Mouse (Mus musculus): ENCODE data around the gene Sh3pxd2a.

GRCm38 (mm10) chr19:47387887-47388286 lies 76.3 kb downstream of the Sh3pxd2a start:
- TF ChIP-seq EP300 (IDR thresholded peaks at IDR 0.05; ENCODE audit: low read depth in 1 of 2, low read length in 2 of 2), result no peak
- no peak for TF ChIP-seq TAL1 (IDR thresholded peaks at IDR 0.05; ENCODE audit: low read length)
- no peak for TF ChIP-seq UBTF (IDR thresholded peaks at IDR 0.05; ENCODE audit: borderline replicate concordance, insufficient read depth, low read depth, low read length)
- no peak for TF ChIP-seq CHD1 (IDR thresholded peaks at IDR 0.05; ENCODE audit: low read depth, low read length)
- TF ChIP-seq ZC3H11A (IDR thresholded peaks at IDR 0.05; ENCODE audit: low read depth, low read length), result no peak
- no peak for TF ChIP-seq POLR2A (IDR thresholded peaks at IDR 0.05; ENCODE audit: control insufficient read depth in 1 of 2, insufficient read depth in 1 of 2, low read depth in 1 of 2, low read length in 2 of 2, poor library complexity in 1 of 2)
- TF ChIP-seq ZMIZ1 (IDR thresholded peaks at IDR 0.05; ENCODE audit: low read depth, low read length), result no peak
- no peak for TF ChIP-seq USF2 (IDR thresholded peaks at IDR 0.05; ENCODE audit: borderline replicate concordance in 1 of 2, insufficient read depth in 1 of 2, low read depth in 1 of 2, low read length in 2 of 2)
- TF ChIP-seq CTCF (IDR thresholded peaks at IDR 0.05 in 2 of 3, conservative IDR thresholded peaks at IDR 0.05 in 1 of 3; ENCODE audit: control insufficient read depth in 1 of 3, insufficient read depth in 1 of 3, low read depth in 2 of 3, low read length in 3 of 3, poor library complexity in 1 of 3, severe bottlenecking in 1 of 3), result no peak
- TF ChIP-seq MAZ (IDR thresholded peaks at IDR 0.05; ENCODE audit: low read depth, low read length), result no peak
- no peak for TF ChIP-seq MAX (IDR thresholded peaks at IDR 0.05; ENCODE audit: low read length)
